Mouse (Mus musculus): ENCODE data around the gene 4933411K16Rik. TPM values are rescaled to one million over a fixed set of nuclear protein-coding genes. Genes with fewer than 3 reads are reported as not detected.

The 4933411K16Rik gene
- polyA plus RNA-seq (2015; fragmentation: Nextera tagmentation; extraction: Ambion mirVana), result not detected in 2 replicates

GRCm38 (mm10) chr19:42051948-42052347 is at the start of gene 4933411K16Rik:
Gene 4933411K16Rik (plus strand): TSS chr19:42052248.
- WGBS, result 81% methylated on average over 4 of the region's 4 CpGs
- Histone ChIP-seq H3K9me3 (replicated peaks; ENCODE audit: control insufficient read depth, low read length, poor library complexity, severe bottlenecking) (no peaks in the 10 kb centered on the region), H3K4me3 (ENCODE audit: low read depth, low read length) (no peak within 1 kb of the TSS), H3K4me2 (ENCODE audit: low read length) (no peak within 1 kb of the TSS), H3K27me3 (ENCODE audit: control insufficient read depth, insufficient read depth, low read depth, low read length) (no peaks in the 10 kb centered on the region), H3K27ac (ENCODE audit: low read length) (no peak within 1 kb of the TSS), H3K4me1 (ENCODE audit: control insufficient read depth, insufficient read depth, low read length) (no peaks in the 10 kb centered on the region), H3K36me3 (ENCODE audit: control insufficient read depth, insufficient read depth, low read length) (no peaks in the 10 kb centered on the region), H3K9ac (ENCODE audit: low read depth, low read length) (no peak within 1 kb of the TSS)
- no peak for ATAC-seq

GRCm38 (mm10) chr19:42004258-42004657 is 47.8 kb upstream of the 4933411K16Rik start:
- H3K9ac ChIP-seq (ENCODE audit: low read depth, low read length), result no peak overlapping the region
- no peaks in the 10 kb centered on the region for H3K27me3 ChIP-seq (ENCODE audit: control insufficient read depth, insufficient read depth, low read depth, low read length)
- no peaks in the 10 kb centered on the region for H3K4me1 ChIP-seq (ENCODE audit: control insufficient read depth, insufficient read depth, low read length)
- H3K36me3 ChIP-seq (ENCODE audit: control insufficient read depth, insufficient read depth, low read length), result no peaks in the 10 kb centered on the region
- ATAC-seq, result no peak
- WGBS, result 83% methylated on average over 6 of the region's 6 CpGs
- no peak overlapping the region for H3K4me3 ChIP-seq (ENCODE audit: low read depth, low read length)
- no peak overlapping the region for H3K4me2 ChIP-seq (ENCODE audit: low read length)
- no peak overlapping the region for H3K27ac ChIP-seq (ENCODE audit: low read length)
- no peaks in the 10 kb centered on the region for H3K9me3 ChIP-seq (replicated peaks; ENCODE audit: control insufficient read depth, low read length, poor library complexity, severe bottlenecking)

DNA sequence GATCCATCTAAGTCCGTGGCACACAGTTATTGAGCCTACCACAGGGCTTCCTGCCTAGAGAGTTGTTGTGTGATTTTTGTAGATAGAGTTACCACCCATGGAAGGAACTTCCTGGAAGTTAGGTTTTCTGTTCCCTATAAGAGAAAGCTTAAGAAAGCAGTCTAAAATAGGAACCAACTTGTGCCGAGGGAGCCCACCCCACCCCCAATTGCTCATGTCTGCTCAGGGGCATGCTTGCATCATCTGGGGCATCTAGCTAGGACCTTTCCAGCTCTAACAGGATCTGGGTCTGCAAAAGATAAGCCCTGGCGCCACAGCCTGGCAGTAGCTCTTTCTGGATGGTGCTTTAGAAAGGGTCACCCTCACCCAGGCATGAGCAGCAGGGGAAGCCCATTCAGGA is 46.4 kb upstream of the 4933411K16Rik start:
- Histone ChIP-seq H3K4me1 (ENCODE audit: control insufficient read depth, insufficient read depth, low read length) (no peaks in the 10 kb centered on the region), H3K27ac (ENCODE audit: low read length) (no peak overlapping the region), H3K4me3 (ENCODE audit: low read depth, low read length) (no peak overlapping the region), H3K9ac (ENCODE audit: low read depth, low read length) (no peak overlapping the region), H3K4me2 (ENCODE audit: low read length) (no peak overlapping the region), H3K9me3 (replicated peaks; ENCODE audit: control insufficient read depth, low read length, poor library complexity, severe bottlenecking) (no peaks in the 10 kb centered on the region), H3K27me3 (ENCODE audit: control insufficient read depth, insufficient read depth, low read depth, low read length) (no peaks in the 10 kb centered on the region), H3K36me3 (ENCODE audit: control insufficient read depth, insufficient read depth, low read length) (no peaks in the 10 kb centered on the region)
- WGBS, result 81% methylated on average over 3 of the region's 3 CpGs
- no peak for ATAC-seq

GRCm38 (mm10) chr19:42006568-42006967 is 45.5 kb upstream of the 4933411K16Rik start:
- H3K27me3 ChIP-seq (ENCODE audit: control insufficient read depth, insufficient read depth, low read depth, low read length), result no peaks in the 10 kb centered on the region
- no peak overlapping the region for H3K27ac ChIP-seq (ENCODE audit: low read length)
- H3K4me2 ChIP-seq (ENCODE audit: low read length), result no peak overlapping the region
- 73% methylated on average over 8 of the region's 8 CpGs for WGBS
- no peaks in the 10 kb centered on the region for H3K9me3 ChIP-seq (replicated peaks; ENCODE audit: control insufficient read depth, low read length, poor library complexity, severe bottlenecking)
- no peaks in the 10 kb centered on the region for H3K4me1 ChIP-seq (ENCODE audit: control insufficient read depth, insufficient read depth, low read length)
- no peaks in the 10 kb centered on the region for H3K36me3 ChIP-seq (ENCODE audit: control insufficient read depth, insufficient read depth, low read length)
- no peak overlapping the region for H3K4me3 ChIP-seq (ENCODE audit: low read depth, low read length)
- no peak overlapping the region for H3K9ac ChIP-seq (ENCODE audit: low read depth, low read length)
- no peak for ATAC-seq

GRCm38 (mm10) chr19:42008586-42008985 is 43.5 kb upstream of the 4933411K16Rik start:
- no peaks in the 10 kb centered on the region for H3K4me1 ChIP-seq (ENCODE audit: control insufficient read depth, insufficient read depth, low read length)
- no peak overlapping the region for H3K9ac ChIP-seq (ENCODE audit: low read depth, low read length)
- H3K9me3 ChIP-seq (replicated peaks; ENCODE audit: control insufficient read depth, low read length, poor library complexity, severe bottlenecking), result no peaks in the 10 kb centered on the region
- no peak overlapping the region for H3K4me3 ChIP-seq (ENCODE audit: low read depth, low read length)
- 65% methylated on average over 3 of the region's 3 CpGs for WGBS
- H3K36me3 ChIP-seq (ENCODE audit: control insufficient read depth, insufficient read depth, low read length), result no peaks in the 10 kb centered on the region
- no peak for ATAC-seq
- no peak overlapping the region for H3K4me2 ChIP-seq (ENCODE audit: low read length)
- H3K27me3 ChIP-seq (ENCODE audit: control insufficient read depth, insufficient read depth, low read depth, low read length), result no peaks in the 10 kb centered on the region
- H3K27ac ChIP-seq (ENCODE audit: low read length), result no peak overlapping the region

GRCm38 (mm10) chr19:42009067-42009466 is 43.0 kb upstream of the 4933411K16Rik start:
- no peak overlapping the region for H3K4me3 ChIP-seq (ENCODE audit: low read depth, low read length)

DNA sequence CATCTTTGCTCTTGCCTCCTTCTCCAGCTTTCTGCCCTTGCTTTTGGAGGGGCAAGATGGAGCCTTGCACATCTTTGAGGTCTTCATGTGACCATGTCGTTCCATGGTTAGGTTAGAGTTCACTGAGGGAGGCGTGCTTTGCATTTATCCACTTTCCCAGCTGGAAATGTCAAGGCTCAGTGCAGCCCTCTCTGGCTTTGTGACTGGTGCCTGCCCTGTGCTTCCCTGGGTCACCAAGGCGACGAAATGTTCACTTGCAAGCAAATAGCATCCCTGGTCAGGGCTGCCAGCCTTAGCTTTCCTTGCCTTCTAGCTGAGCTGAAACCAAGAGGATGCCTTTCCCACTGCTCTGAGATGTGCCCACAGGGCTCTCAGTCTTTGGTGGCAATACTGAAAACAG is 41.6 kb upstream of the 4933411K16Rik start:
- no peak for ATAC-seq
- Histone ChIP-seq H3K4me1 (ENCODE audit: control insufficient read depth, insufficient read depth, low read length) (no peaks in the 10 kb centered on the region), H3K27me3 (ENCODE audit: control insufficient read depth, insufficient read depth, low read depth, low read length) (no peaks in the 10 kb centered on the region), H3K4me3 (ENCODE audit: low read depth, low read length) (no peak overlapping the region), H3K27ac (ENCODE audit: low read length) (no peak overlapping the region), H3K4me2 (ENCODE audit: low read length) (no peak overlapping the region), H3K9me3 (replicated peaks; ENCODE audit: control insufficient read depth, low read length, poor library complexity, severe bottlenecking) (no peaks in the 10 kb centered on the region), H3K9ac (ENCODE audit: low read depth, low read length) (no peak overlapping the region), H3K36me3 (ENCODE audit: control insufficient read depth, insufficient read depth, low read length) (no peaks in the 10 kb centered on the region)
- 39% methylated on average over 4 of the region's 4 CpGs for WGBS

More at GRCm38 (mm10) chr19:42009067-42009466, 43.0 kb upstream of the 4933411K16Rik start:
- ATAC-seq, result no peak
- no peak overlapping the region for H3K4me2 ChIP-seq (ENCODE audit: low read length)
- H3K27ac ChIP-seq (ENCODE audit: low read length), result no peak overlapping the region
- WGBS, result 69% methylated on average over 7 of the region's 7 CpGs
- no peaks in the 10 kb centered on the region for H3K27me3 ChIP-seq (ENCODE audit: control insufficient read depth, insufficient read depth, low read depth, low read length)
- no peaks in the 10 kb centered on the region for H3K9me3 ChIP-seq (replicated peaks; ENCODE audit: control insufficient read depth, low read length, poor library complexity, severe bottlenecking)
- H3K4me1 ChIP-seq (ENCODE audit: control insufficient read depth, insufficient read depth, low read length), result no peaks in the 10 kb centered on the region
- no peak overlapping the region for H3K9ac ChIP-seq (ENCODE audit: low read depth, low read length)
- H3K36me3 ChIP-seq (ENCODE audit: control insufficient read depth, insufficient read depth, low read length), result no peaks in the 10 kb centered on the region

DNA sequence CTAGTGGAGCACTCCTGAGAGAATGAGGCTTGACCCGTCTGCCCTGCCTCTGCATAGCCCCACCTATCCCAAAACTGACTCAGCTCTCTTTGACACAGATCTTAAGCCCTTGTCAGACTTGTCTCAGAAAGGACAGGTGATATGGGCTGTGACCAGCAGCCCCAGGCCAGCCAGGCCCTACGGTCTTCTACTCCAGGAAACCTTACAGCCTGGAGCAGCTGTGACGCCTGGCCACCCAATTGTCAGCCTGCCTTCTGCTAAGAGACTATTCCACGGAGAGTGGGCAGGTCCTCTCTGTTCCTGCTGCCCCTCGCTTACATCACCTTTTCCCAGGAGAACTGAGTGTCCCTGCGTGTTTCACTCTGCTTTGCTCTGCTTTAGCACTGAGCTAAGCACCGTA is 40.9 kb upstream of the 4933411K16Rik start:
- no peak overlapping the region for H3K4me3 ChIP-seq (ENCODE audit: low read depth, low read length)
- H3K27ac ChIP-seq (ENCODE audit: low read length), result no peak overlapping the region
- no peak for ATAC-seq
- WGBS, result 83% methylated on average over 7 of the region's 7 CpGs
- no peak overlapping the region for H3K9ac ChIP-seq (ENCODE audit: low read depth, low read length)
- no peaks in the 10 kb centered on the region for H3K27me3 ChIP-seq (ENCODE audit: control insufficient read depth, insufficient read depth, low read depth, low read length)
- H3K9me3 ChIP-seq (replicated peaks; ENCODE audit: control insufficient read depth, low read length, poor library complexity, severe bottlenecking), result no peaks in the 10 kb centered on the region
- no peaks in the 10 kb centered on the region for H3K36me3 ChIP-seq (ENCODE audit: control insufficient read depth, insufficient read depth, low read length)
- no peak overlapping the region for H3K4me2 ChIP-seq (ENCODE audit: low read length)
- H3K4me1 ChIP-seq (ENCODE audit: control insufficient read depth, insufficient read depth, low read length), result no peaks in the 10 kb centered on the region

DNA sequence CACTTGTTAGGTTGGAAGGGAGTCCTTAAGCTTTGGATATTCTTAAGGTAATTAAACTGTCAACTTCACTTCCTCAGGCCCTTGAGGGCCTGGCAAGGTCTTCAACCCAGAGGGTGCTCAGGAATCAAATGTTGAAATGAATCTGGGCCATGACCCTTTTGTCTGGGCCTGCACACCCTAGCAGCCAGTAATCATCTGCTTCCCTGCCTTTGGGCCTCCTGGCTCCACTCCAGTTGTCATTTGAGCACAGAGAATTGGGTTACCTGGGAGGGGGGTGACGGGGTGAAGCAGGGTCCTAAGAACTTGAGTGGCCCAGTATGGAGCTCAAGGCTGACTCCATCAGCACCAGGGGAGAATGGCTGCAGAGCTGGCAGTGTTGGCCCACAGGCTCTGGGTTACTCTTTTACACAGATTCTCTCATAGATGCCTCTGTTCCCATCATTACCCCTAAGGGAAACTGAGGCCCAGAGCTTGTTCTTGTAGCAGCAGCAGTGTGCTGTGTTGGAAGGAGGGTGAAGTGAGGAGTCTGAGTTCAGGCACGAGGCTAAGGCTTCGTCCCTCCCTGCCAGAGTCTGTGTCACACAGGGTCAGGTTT is 37.7 kb upstream of the 4933411K16Rik start:
- no peak overlapping the region for H3K4me3 ChIP-seq (ENCODE audit: low read depth, low read length)
- H3K27me3 ChIP-seq (ENCODE audit: control insufficient read depth, insufficient read depth, low read depth, low read length), result no peaks in the 10 kb centered on the region
- no peaks in the 10 kb centered on the region for H3K36me3 ChIP-seq (ENCODE audit: control insufficient read depth, insufficient read depth, low read length)
- H3K4me2 ChIP-seq (ENCODE audit: low read length), result no peak overlapping the region
- no peak for ATAC-seq
- H3K4me1 ChIP-seq (ENCODE audit: control insufficient read depth, insufficient read depth, low read length), result no peaks in the 10 kb centered on the region
- WGBS, result 76% methylated on average over 3 of the region's 3 CpGs
- H3K9ac ChIP-seq (ENCODE audit: low read depth, low read length), result no peak overlapping the region
- no peaks in the 10 kb centered on the region for H3K9me3 ChIP-seq (replicated peaks; ENCODE audit: control insufficient read depth, low read length, poor library complexity, severe bottlenecking)
- H3K27ac ChIP-seq (ENCODE audit: low read length), result no peak overlapping the region
